10 mouse cellular contexts compared by ENCODE assay signal in the genomic region with DNA sequence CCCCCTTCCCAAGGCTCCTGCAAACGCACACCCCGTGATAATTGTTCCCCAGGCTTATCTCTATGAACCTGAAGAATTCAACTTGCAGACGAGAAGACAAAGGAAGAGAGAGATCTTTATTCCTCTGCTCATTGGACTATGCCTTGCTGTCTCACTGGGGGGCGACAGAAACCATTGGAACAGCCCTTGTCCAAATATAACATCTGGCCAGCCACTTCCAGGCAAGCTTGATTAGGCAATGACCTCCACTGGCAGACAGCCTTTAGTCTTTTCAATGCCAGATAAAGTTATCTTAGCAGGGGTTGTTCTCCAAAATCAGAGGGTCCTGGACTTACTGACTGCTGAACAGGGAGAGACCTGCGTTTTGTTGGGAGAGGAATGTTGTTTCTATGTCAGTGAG.
DNase-seq lines count a peak whose midpoint lies in the region; ATAC-seq and TF ChIP-seq lines count a peak whose summit lies in the region.
"Had no signal": no experiment of that assay in that cellular context is flagged by ENCODE, and none has a peak within 500 bp of the region (broad histone marks: within the 10 kb centered on the region; RNA-seq: fewer than 3 reads in every experiment).

No protein-coding gene starts in this region.

- H3K9me3 ChIP-seq in heart, embryonic 11.5 days (replicated peaks; ENCODE audit: control insufficient read depth, low read length) = no peaks in the 10 kb centered on the region
- H3K9me3 ChIP-seq in ES-Bruce4 (replicated peaks; ENCODE audit: control insufficient read depth, insufficient read depth, low read length, poor library complexity, severe bottlenecking) = no peaks in the 10 kb centered on the region
- H3K9me3 ChIP-seq in embryonic facial prominence, embryonic 10.5 days = no peaks in the 10 kb centered on the region
- H3K9me3 ChIP-seq in lung, embryonic 14.5 days (ENCODE audit: low read depth, low read length) = no peaks in the 10 kb centered on the region

- peaks cover 16% of the 10 kb centered on the region for H3K27me3 ChIP-seq in heart, embryonic 11.5 days (ENCODE audit: control insufficient read depth, insufficient read depth, low read length)
- no peaks in the 10 kb centered on the region for H3K27me3 ChIP-seq in ES-Bruce4 (ENCODE audit: control insufficient read depth, insufficient read depth, low read length, poor library complexity, severe bottlenecking)
- peaks cover 98% of the 10 kb centered on the region for H3K27me3 ChIP-seq in embryonic facial prominence, embryonic 10.5 days (replicated peaks; ENCODE audit: low read depth, poor library complexity, severe bottlenecking)
- H3K27me3 ChIP-seq in lung, embryonic 14.5 days (ENCODE audit: insufficient read depth, low read length) = no peaks in the 10 kb centered on the region

- no peak overlapping the region for H3K4me3 ChIP-seq in heart, embryonic 11.5 days (ENCODE audit: low read depth, low read length)
- no peak overlapping the region for H3K4me3 ChIP-seq in ES-Bruce4 (ENCODE audit: low read depth, low read length)
- no peak overlapping the region for H3K4me3 ChIP-seq in embryonic facial prominence, embryonic 10.5 days
- H3K4me3 ChIP-seq in lung, embryonic 14.5 days (ENCODE audit: low read depth, low read length) = no peak overlapping the region
- H3K4me3 ChIP-seq: erythroblast, embryonic 14.5 days had no signal

- DNase-seq in heart, adult 18-20 months = peak; percentile 60 to 72
- peak; percentile 8 for DNase-seq in embryonic facial prominence, embryonic 10.5 days (ENCODE audit: low spot score)
- DNase-seq in lung, embryonic 14.5 days = peak; percentile 61
- no peak for DNase-seq in thymus, postnatal 25 days
- DNase-seq in T-cell, adult 2 months (ENCODE audit: low spot score) = no peak
- DNase-seq in right cerebral cortex, postnatal 25 days = no peak
- DNase-seq: right cerebral cortex, postnatal 4 days had no signal

- H3K36me3 ChIP-seq in heart, embryonic 11.5 days (ENCODE audit: control insufficient read depth, insufficient read depth, low read length) = no peaks in the 10 kb centered on the region
- H3K36me3 ChIP-seq in ES-Bruce4 (ENCODE audit: control insufficient read depth, insufficient read depth, low read length, poor library complexity, severe bottlenecking) = no peaks in the 10 kb centered on the region
- no peaks in the 10 kb centered on the region for H3K36me3 ChIP-seq in embryonic facial prominence, embryonic 10.5 days (replicated peaks)
- H3K36me3 ChIP-seq in lung, embryonic 14.5 days (ENCODE audit: insufficient read depth) = no peaks in the 10 kb centered on the region

- no peaks in the 10 kb centered on the region for H3K4me1 ChIP-seq in heart, embryonic 11.5 days (ENCODE audit: control insufficient read depth, insufficient read depth, low read length)
- H3K4me1 ChIP-seq in ES-Bruce4 (ENCODE audit: control insufficient read depth, insufficient read depth, low read length) = no peaks in the 10 kb centered on the region
- H3K4me1 ChIP-seq in embryonic facial prominence, embryonic 10.5 days = no peaks in the 10 kb centered on the region
- H3K4me1 ChIP-seq in lung, embryonic 14.5 days (ENCODE audit: insufficient read depth) = no peaks in the 10 kb centered on the region

- TF ChIP-seq POLR2A in ES-Bruce4 (IDR thresholded peaks at IDR 0.05; ENCODE audit: insufficient read depth, low read length) = no peak

- no peak overlapping the region for H3K9ac ChIP-seq in heart, embryonic 11.5 days (ENCODE audit: low read depth, low read length)
- H3K9ac ChIP-seq in ES-Bruce4 (ENCODE audit: low read depth, poor library complexity, severe bottlenecking) = no peak overlapping the region
- H3K9ac ChIP-seq in lung, embryonic 14.5 days = no peak overlapping the region

- TF ChIP-seq EP300 in ES-Bruce4 (IDR thresholded peaks at IDR 0.05; ENCODE audit: insufficient read depth, low read depth, low read length) = no peak

- TF ChIP-seq CTCF in ES-Bruce4 (IDR thresholded peaks at IDR 0.05; ENCODE audit: low read depth, low read length) = peak; percentile 15
- peak; percentile 52 for TF ChIP-seq CTCF in lung, embryonic 14.5 days (IDR thresholded peaks at IDR 0.05; ENCODE audit: low read depth)

- H3K4me2 ChIP-seq in heart, embryonic 11.5 days = no peak overlapping the region
- H3K4me2 ChIP-seq in lung, embryonic 14.5 days = no peak overlapping the region

- 29% methylated on average over 5 of the region's 5 CpGs for WGBS in heart, embryonic 11.5 days (ENCODE audit: insufficient replicate concordance)
- WGBS in embryonic facial prominence, embryonic 10.5 days = 59% methylated on average over 5 of the region's 5 CpGs
- WGBS in lung, embryonic 14.5 days = 45% methylated on average over 5 of the region's 5 CpGs

- no peak for ATAC-seq in heart, embryonic 11.5 days (replicated peaks; ENCODE audit: insufficient number of reproducible peaks, low FRiP score, low TSS enrichment)
- ATAC-seq in lung, embryonic 14.5 days (ENCODE audit: insufficient read depth) = no peak

- H3K27ac ChIP-seq in heart, embryonic 11.5 days (ENCODE audit: low read depth, low read length) = no peak overlapping the region
- no peak overlapping the region for H3K27ac ChIP-seq in ES-Bruce4 (ENCODE audit: insufficient read depth, low read length)
- no peak overlapping the region for H3K27ac ChIP-seq in embryonic facial prominence, embryonic 10.5 days (replicated peaks)
- H3K27ac ChIP-seq in lung, embryonic 14.5 days (ENCODE audit: low read depth) = no peak overlapping the region

Comparison
In these comparisons a context has a peak if more than half of its experiments do, and no peak if none do; other contexts are left out.
1. DNase-seq: peak in heart, adult 18-20 months (2 of 2), embryonic facial prominence, embryonic 10.5 days (single experiment) and lung, embryonic 14.5 days (single experiment); none in thymus, postnatal 25 days (single experiment), T-cell, adult 2 months (single experiment) and right cerebral cortex, postnatal 25 days (single experiment).